Mouse (Mus musculus): ENCODE data around the gene Slc35b1.
A peak's percentile ranks its signal among the peaks of the same experiment; 100 is the strongest.

DNA sequence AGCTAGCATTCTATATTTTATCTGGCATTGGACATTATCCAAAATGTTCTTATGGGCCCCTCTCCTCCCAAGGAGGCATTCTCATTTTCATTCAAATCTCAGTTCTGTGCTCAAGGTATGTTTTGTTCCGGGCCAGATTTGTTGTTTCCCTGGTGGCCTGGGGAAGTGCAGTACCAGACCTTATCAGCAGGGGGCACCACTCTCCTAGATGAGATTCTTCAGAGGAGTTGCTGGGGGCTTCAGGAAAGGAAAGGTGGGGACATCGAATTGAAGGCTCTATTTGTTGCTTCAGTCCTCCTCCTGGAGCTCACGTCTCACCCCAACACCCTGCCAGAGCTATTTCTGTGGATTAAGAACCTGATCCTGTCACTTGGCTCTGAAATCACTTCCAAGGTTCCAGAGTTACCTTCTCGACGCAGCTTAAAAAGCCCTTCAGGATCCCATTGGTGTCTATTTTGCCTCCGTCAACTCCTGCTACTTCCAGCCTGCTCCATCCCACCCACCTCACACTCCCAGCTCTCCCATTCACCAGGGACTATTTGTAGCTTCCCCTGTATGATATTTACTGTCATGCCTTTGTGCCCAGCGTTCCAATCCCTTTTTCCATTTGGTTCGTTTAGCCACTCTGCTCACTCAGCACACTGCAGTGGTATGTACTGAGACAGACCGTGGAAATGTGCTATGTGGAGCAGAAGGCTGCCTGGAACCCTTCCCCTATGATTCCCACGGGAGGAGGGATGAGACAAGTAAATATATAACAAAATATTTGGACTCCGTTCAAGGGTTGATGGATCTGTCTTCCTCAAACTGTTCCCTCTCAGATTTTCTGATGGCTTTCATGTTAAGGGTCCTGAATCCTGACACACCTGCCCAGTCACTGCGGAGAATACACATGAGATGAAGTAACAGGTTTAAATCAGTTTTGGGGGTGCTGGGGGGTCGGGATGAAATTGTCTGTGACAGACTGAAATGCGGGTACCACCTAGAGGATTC, 13.6 kb downstream of the Slc35b1 start:
- TF ChIP-seq POLR2A (IDR thresholded peaks at IDR 0.05; ENCODE audit: borderline replicate concordance, low read depth, low read length) (no peak), CTCF (IDR thresholded peaks at IDR 0.05; ENCODE audit: low read depth, low read length) (peak; percentile 98)
